Mouse (Mus musculus) Muller cell, postnatal 12 days (primary cell): Measurements from ENCODE around the gene Zfp683.

Experiments
- DNase-seq: peaks from one replicate; pipeline ENCODE4 v3.0.0-alpha.2; 2015; ENCODE audit errors: inconsistent ontology term

Gene Zfp683

DNA sequence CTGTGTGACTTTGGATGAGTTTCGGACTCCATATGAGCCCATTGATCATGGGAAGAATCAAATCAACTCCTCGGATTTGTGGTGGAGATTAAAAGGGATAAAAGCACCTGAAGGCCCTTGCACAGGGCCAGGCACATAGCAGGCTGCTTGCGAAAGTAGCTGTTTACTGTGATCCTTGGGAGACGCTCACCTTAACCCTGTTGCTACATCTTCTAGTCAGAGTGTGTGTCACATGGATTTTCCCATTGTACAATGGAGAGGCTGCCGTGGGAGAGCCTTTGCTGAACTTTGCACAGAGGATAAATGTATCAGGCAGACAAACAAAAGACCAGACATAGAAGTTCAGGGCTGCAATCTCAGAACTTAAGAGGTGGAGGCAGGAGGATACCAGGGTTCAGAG, 1.7 kb upstream of the Zfp683 start:
- no peak for DNase-seq

DNA sequence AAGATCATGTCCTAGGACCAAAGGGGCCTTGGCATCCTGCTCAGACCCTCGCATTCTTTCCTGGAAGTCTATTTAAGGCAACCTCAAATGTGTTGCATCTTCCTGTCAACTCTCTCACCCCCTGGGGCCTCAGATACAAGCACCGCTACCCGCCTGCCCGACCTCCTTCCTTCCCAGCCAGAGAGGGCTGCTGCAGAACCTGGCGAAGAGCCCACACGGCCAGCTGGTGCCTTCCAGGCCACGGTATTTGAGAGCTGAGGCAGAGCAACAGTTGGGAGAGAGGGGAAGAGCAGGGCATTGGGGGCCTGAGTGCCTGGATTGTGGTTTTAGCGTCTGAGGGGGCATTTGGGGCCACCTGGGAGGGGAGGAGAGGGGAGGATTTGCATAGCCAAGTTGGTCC, 1.1 kb upstream of the Zfp683 start:
- peak; percentile 54 for DNase-seq

DNA sequence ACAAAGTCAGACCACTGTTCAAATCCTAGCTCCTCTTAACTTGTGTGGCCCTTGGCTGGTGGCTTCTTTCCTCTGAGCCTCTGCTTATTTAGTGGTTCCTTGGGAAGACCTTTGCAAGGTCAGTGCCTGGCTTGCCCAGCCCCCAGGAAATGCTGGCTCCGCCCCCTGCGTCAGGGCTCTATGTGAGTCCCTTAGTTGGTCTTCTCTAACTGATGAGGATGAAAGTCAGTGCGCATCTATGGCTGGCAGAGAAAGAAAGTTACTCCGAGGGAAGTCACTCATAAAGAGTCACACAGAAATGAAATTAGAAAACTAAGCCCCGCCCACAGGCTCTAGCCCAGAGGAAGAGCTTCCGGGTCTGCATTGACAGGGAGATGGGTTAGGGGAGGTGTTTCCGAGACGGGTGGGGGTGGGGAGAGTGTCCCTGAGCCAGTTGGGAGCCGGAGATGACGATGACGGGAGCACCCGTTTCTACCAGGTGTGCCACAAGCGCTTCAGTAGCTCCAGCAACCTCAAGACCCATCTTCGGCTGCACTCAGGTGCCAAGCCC, 4.6 kb downstream of the Zfp683 start:
- no peak for DNase-seq

DNA sequence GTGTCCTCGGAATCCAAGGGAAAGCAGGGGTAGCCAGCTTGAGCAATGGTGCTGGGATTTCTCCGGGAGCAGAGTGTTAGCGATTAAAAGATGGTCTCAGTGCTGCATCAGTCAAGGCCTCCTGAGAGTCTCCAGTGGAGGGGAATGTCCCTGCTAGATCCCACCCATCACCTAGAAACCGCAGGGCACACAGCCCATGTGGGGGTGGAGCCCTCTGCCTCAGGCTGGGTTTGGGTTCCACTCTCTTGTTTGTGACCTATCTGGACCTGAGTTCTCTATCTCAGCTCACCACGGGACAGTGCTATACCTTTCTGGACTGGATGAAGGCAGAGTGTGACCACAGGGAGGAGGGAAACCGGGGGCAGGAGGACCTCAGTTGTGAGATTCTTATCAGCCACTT, 5.3 kb downstream of the Zfp683 start:
- DNase-seq = no peak

DNA sequence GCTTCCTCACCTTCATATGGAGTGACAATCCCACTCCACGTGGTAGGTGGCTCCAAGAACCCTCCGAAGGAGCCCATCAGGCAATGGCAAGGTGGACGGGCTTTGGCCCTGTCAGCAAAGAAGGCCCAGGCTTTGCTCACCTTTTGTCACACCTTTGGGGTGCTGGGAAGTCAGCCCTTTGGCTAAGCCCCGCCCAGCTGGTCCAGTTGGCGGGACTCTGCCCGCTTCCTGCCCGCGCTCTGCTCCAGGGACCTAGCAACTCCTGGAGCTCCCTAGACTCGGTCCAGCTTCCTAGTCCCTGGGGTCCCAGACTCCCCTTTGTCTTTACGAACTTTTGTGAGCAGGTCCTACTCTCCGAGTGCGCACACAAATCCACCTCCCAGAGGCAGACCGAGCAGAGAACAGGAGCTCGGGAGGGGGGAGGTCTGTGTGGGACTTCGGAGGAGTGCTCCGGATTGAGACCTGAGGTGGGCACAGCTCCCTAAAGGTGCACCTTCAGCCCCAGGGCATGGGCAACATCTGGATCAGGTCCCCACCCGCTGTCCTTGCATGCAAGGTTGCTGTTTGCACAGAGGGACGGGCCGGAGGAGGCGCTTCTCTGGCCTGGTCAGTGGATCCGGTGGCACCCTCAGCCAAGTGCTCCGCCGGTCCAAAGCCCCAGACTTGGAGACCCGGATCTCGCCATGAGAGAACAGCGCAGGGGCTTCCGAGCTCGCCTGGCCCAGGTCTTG, 6.7 kb downstream of the Zfp683 start, which contains the start of gene Crybg2:
TSS of gene Crybg2 (plus strand) at position 681 of the 731 bp plus-strand sequence.
- no peak for DNase-seq

DNA sequence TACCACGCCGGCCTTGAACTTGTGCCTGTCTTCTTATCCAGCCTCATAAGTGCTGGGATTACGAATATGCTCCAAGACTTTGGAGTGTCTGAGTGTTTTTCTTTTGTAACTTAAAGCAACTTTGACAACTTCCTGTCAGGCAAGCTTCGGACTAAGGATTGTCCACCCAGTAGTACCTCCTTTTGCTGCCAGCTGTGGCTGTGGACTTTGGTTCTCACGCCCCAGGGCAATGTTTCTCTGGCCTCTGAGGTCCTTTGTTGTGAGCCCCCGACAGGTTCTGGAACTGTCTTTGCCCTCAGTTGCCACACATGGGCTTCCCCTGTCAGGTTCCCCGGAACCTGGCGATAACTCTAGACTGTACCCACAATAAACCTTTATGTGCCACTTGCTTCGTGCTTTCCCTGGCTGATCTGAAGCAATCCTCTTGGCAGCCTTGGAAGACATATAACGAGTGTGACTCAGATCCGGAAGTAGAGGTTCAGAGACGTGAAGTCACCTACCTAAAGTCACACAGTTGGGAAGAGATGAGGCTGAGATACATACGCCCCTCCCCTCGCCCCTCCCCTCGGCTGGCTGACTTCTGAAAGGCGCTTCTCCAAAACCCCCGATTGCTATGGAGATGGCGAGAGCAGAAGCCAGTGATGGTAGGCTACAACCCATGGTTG, 7.7 kb downstream of the Zfp683 start:
- no peak for DNase-seq

DNA sequence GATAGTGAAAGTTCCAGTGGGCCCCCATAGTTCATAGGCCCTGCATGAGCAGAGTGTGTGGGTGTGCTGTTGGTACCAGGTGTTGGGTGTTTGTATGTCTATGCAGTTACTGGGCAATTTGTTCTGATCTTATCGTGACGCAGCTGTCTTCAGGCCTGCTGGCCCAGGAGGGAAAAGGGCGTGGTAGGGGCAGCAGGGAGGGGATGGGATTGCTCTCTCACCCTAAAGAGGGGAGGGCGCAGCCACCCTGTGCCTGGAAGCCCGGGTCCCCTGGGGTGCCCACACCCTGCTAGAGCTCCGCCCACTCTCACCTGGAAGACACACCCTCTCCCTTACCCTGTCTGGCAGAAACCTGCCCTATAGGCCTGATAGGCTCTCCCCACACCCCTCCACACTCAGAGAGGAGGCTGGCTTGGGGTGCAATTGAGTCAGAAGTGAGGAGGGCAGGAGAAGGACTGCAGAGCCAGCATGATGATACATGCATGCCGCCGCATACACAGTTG, 8.4 kb downstream of the Zfp683 start:
- DNase-seq = no peak

DNA sequence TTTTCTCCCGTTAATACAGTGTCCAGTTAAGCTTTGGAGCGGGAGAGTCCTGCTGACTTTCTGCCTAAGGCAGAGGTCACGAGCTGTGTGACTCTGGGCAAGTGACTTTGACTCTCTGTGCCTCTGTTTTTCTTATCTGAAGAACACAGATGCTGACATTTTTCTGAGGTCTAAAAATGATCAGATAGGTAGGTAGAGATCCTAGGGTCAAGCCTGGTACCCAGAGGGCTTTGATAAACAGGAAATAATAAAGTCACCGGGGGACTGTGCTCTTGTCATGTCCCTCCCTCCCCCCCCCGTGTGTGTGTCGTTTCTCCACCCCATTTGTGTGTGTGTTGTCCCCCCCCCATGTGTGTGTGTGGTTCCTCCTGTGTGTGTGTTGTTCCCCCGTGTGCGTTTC, 8.9 kb downstream of the Zfp683 start:
- DNase-seq = no peak

DNA sequence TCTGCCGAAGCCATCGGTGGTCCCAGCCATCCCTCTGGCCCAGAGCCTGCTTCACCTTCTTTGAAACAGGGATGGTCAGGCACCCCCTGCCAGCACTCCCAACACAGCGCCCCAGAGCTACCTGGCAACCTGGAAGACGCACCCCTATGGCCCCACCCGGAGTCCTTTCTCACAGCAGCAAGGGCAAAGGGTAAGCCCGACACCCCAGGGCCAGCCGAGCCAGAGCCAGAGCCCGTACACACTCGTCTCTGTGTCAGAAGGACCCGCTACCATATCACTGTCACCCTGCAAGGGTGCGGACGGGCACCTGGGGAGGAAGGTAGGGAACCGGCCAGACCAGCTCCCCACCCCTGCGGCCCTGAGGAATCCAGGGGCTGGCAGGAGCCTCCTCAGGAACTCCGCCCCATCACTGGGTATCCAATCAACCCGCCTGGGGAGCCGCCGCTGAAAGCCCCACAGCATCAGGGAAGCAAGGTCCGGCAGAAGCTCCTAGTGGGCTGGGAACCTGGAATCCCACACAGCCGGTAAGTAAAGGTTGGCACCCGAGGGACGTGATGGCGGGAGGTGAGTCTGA, 11.9 kb downstream of the Zfp683 start:
- DNase-seq = no peak

DNA sequence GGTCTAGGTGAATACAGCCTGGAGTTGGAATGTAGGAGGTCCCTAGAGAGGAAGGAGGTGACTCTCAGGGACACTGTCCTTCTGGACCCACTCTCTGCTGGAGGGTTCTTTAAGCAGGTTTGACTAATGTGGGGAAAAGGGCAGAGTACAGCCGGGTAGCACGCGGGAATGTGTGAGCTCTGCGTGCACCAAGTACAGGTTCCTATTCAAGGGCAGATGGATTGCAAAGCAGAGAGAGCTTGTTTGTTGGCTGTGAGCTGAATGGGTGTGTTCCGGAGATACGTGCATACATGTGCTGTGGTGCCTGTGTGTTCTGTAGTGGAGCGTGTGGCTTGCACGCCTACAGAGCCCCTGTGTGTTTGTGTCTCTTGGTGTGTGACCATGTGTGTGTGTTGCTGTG, 13.7 kb downstream of the Zfp683 start:
- DNase-seq = no peak

DNA sequence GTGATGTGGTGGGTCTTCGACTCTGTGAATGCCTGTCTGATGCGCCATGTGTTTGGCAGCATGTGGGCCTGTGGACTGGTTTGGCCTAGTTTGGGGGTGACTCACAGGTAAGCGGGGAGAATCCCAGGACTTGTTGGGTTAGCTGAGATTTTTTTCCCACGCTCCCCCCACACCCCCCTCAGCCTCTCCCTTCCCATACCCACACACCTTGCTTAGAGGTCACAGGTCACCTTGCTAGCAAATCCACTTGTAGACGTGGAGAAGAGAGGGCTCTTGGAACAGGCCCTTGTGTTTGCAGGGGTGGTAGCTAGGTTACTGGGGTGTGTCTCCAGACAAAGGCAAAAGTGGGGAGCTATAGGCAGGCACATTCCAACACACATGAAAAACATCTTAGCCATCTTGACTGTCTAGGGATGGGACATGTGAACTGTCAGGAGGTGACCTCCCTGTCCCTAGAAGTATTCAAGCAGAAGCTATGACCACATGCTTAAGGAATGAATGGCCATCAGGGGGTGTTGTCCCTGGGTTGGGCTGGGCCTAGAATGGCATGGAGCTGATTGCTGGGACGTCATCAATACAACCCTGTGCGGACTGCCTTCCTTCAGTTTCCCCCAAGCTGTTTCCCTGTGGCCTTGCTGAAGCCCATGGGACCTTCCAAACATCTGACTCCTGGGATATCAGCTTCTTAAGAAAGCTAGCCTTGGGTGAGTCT, 14.4 kb downstream of the Zfp683 start:
- no peak for DNase-seq

DNA sequence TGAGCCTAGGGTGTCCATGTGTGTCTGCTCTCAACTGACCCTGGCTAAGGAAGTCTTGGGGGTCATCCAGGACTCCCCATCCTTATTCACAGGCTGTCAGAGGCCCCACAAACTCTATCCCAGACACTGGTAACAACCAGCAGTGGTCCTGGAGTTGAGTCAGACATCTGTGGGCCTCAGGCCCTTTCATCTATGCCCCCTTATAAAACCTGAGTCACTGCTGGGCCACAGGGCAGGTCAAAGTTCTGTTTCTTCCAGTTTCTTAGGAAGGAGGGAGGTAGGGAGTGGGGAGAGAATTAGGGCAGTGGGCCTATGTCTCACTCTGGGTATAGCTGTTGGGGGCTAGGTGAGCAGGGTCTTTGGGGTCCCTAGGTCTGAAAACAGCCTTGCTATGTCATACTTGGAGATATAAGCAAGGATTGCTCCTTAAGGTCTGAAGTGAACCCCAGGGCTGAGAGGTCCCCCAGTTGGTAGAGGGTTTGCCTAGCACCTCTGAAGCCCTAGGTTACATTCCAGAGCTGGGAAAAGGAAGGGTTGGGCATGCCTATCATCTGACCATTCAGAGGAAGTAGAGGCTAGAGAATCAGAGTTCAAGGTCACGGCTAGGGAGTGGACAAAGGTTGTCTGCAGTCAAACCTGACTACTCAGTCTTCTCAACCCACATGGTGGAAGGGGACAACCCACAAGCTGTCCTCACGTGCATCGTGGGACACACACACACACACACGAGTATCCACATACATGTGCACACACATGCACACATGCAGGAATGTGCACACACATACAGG, 15.3 kb downstream of the Zfp683 start:
- no peak for DNase-seq

DNA sequence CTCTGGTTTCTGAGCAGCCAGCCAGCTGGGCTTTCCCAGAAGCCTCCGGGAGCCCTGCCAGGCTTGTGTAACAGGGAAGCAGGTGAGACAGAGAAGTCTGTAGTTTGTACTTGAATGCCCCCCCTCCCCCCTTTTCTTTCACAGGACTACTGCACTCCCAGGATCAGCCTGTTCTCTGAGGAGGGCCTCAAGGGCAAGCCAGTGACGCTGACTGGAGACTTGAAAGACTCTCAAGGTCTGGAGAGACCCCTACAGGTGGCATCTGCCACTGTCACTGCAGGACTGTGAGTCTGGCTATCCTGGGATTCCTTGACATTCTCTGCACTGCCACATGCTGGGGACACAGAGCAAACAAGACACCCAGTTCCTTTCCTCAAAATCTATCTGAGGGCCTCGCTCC, 25.1 kb downstream of the Zfp683 start:
- DNase-seq = peak; percentile 47

DNA sequence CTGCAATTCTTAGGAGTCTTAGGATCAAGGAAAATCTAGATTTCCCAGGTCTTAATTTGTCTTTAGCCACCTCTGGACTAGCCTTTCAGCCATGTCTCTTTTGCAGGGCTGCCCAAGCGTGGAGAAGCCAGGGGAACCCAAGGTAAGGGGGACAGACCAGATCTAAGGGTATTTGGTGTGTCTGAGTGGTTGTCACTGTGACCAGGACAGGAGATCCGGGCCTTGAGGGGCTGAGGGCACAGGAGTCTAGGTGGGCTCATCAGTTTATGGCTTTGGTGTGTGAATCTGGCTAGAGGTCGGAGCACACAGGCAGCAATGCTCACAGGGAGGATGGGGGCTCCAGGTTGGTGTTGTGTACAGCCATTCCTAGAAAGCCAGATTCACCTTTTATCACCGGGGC, 27.0 kb downstream of the Zfp683 start:
- no peak for DNase-seq

DNA sequence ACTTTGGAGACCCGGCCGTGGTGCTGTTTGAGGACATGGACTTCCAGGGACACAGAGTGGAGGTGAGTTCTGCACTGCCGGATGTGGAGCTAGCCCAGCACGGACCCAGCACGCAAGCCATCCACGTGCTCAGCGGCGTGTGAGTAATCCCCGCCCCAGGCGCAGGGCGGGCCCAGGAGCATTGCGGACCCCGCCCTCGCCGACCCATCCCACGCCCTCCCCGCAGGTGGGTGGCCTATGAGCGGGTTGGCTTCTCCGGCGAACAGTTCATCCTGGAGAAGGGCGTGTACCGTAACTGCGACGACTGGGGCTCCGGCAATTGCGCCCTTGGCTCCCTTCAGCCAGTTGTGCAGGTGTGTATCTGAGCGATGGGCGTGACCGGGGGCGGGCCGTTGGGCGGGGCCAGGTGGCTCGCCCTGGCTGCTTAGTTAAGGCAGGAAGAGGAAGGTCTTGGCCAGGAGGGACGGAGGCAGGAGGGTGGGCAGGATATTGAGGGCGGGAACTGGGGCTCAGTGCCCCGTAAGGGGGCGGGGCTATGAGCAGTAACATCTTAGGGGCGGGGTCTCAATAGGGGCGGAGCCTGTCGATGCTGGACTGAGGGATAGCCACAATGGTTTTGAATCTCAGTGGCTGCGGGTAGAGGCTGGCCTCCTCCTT, 28.2 kb downstream of the Zfp683 start:
- peak; percentile 64 for DNase-seq

DNA sequence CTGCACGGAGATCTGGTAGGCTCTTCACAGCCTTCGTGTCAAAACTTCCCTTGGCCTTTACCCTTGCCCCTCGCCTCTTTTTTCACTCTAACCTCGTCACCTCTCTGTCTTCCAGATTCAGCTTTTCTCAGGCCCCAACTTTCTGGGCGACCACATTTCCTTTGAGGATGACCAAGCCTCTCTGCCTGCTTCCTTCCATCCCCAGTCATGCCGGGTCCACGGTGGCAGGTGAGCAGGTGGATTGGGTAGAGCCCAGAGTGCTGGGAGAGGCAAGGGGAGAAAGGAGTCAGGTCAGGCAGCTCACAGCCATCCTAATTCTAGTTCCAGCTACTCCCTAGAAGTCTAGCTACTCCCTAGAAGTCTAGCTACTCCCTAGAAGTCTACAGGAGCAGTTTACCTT, 28.8 kb downstream of the Zfp683 start:
- DNase-seq = no peak

DNA sequence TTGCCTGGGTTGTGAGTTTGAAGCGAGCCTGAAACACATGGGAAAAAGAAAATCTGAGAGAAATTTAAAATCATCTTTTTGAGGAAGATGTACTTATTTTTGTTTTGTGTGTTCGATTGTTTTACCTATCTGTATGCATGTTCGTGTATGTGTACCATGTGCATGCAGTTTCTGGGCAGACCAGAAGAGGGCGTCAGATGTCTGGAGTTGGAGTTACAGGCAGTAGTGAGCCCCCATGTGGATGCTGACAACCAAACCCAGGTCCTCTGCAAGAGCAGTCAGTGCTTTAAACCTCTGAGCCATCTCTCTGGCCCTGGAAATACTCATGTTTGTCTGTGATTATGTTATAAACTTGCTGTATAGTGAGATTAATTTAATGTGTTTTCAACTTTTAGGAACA, 31.4 kb downstream of the Zfp683 start:
- DNase-seq = no peak

DNA sequence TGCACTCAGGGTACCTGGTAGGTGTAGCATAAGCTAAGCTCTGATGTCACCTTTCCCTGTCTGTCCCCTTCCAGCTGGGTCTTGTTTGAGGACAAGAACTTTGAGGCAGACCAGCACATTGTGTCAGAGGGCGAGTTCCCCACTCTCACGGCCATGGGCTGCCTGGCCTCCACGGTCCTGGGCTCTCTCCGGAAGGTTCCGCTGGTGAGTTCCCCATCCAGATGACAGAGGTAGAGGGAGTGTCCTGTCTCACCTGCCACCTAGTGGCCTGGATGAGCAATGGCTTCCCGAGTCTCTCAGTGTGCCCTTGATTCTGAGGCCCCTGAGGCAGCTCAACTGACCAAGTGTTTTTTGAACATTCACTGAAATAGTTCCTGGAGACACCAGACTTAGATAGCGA, 33.8 kb downstream of the Zfp683 start:
- peak; percentile 32 for DNase-seq

DNA sequence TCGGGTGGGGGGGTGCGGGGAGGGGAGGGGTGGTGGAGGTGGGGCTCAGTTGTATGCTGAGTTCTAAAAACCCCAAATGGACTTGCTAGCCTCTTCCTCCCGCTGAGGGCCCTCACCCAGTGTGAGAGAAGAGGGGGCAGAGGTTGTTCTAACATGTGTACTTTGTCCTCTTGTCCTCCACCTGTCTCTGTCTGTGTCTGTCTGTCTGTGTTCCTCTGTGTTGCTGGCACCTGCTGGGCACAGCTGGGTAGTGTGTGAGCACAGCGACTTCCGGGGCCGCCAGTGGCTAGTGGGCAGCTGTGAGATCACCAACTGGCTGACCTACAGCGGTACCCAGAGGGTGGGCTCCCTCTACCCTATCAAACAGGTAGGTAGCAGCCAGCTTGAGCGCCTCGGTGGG, 35.4 kb downstream of the Zfp683 start:
- no peak for DNase-seq

DNA sequence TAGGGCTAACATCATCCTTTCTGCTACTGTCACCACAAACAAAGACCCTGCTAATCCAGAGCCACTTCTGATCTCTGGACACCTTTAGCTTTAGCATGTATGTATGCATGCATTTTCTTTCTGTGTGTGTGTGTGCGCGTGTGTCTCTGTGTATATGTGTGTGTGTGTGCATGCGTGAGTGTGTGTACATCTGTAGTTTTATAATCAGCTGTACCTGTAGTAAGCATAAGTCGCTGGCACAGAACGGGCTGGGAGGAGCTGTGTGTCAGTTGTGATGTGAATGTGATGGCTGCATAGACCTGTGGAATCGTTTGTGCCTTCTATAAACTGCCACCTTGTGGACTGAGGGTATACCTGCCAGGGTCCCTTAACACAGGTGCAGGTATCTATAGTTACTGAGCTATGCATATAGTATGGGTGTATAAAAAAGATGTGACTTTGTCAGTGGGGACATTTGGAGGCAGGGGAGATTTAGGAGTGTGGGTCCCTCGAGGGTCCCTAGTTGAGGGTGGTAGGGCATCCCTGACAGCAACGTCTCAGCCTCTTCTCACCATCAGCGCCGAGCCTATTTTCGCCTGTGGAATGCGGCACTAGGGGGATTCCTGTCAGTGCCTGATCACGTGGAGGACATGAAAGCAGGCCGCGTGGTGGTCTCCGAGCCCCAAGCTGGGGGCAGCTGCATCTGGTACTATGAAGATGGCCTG, 37.0 kb downstream of the Zfp683 start:
- DNase-seq = no peak
